Mouse (Mus musculus) heart, adult 18-20 months (tissue): ENCODE data around the gene Phtf1. TPM values are rescaled to one million over a fixed set of nuclear protein-coding genes. Genes with fewer than 3 reads are reported as not detected.

Experiments used
- DNase-seq, 2 experiments: peaks; one replicate each; pipeline ENCODE4 v3.0.0; 2021 to 2022; ENCODE audit warnings: mixed read lengths in 1 of 2
- total RNA-seq, 2 experiments: library from RNA; stranded (reverse); gene quantifications; 2 replicates each; pipeline ENCODE4 v1.2.3; 2021

Gene Phtf1
- total RNA-seq, 2 experiments from 2014 or later, result 5.7 to 6.7 TPM

GRCm38 (mm10) chr3:104019453-104019852 lies 51.5 kb downstream of the Phtf1 start:
- DNase-seq, result no peak

GRCm38 (mm10) chr3:104020101-104020500 lies 52.2 kb downstream of the Phtf1 start:
- no peak for DNase-seq

- DNase-seq, result no peak
Measured at GRCm38 (mm10) chr3:104026938-104027337, 59.0 kb downstream of the Phtf1 start.

- DNase-seq, result no peak
Measured at GRCm38 (mm10) chr3:104032086-104032485, 64.2 kb downstream of the Phtf1 start.

- no peak for DNase-seq
Measured at GRCm38 (mm10) chr3:104032747-104033146, 64.8 kb downstream of the Phtf1 start.

DNA sequence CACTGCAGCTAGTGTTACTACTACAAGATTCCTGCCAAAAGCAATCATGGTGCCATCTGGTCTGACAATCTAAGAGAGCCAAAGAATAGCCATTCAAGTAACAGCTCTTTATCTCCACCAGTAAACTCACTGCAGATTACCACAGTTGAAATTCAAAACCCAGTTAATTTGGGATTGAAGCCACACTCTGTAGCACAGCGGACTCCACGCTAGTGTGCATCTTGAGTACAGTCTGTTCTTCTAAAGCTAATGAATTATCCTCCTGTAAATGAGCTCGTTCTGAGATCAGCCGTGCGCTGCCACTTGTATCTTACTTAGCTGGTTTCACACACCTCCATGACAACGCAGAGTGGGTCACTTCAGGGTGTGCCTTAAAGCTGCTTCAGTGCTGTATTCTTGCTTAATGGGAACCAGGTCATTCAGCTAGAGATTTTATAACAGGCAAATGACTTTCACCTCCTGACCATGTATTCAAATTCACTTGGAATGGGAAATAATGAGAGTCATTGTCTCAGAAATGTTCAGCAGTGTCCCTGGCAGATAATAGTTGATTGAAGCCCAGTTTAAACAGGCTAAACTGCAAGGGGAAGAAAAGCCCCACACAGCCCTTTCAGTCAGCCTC lies 91.2 kb downstream of the Phtf1 start:
- no peak for DNase-seq

DNA sequence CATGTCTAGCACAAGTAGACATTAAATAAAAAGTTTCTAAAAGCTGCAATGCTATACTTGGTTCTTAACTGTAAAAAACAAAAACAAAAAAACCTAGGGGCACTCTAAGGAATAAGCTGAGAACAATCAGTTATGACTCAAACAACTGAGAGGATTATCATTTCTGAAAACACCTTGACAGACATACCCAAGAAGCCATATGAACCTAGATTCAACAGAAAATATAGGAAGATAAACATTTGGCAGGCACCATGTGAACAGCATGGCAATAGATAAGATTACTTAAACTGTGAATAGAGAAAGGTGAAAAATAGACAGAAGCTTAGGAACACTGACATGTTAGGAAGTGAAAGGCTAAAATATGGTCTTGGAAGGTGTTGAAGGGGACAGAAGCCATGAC lies 101.5 kb downstream of the Phtf1 start:
- no peak for DNase-seq

Other genes with a start within 250 kb of the Phtf1 start
- 1 to 10 TPM; 4.3 to 5.3 TPM for gene Olfml3, start 230.1 kb upstream of the Phtf1 start, total RNA-seq
- not detected for gene Gm10964, start 228.7 kb upstream of the Phtf1 start, total RNA-seq
- 100 to 1,000 TPM in 1 of 2 experiments, 10 to 100 TPM in 1; 87.7 to 124 TPM for gene Hipk1, start 176.5 kb upstream of the Phtf1 start, total RNA-seq
- 10 to 100 TPM in 1 of 2 experiments, 1 to 10 TPM in 1; 7.7 to 10.8 TPM for gene Dclre1b, start 158.7 kb upstream of the Phtf1 start, total RNA-seq
- gene Ap4b1, start 158.6 kb upstream of the Phtf1 start, total RNA-seq, result 10 to 100 TPM; 15.2 to 16.1 TPM
- under 1 TPM in 1 of 2 experiments, not detected in 1; 0.28 TPM for gene Gm43064, start 158.5 kb upstream of the Phtf1 start, total RNA-seq
- gene Bcl2l15, start 135.5 kb upstream of the Phtf1 start, total RNA-seq, result not detected
- gene Ptpn22, start 108.3 kb upstream of the Phtf1 start, total RNA-seq, result 1 to 10 TPM; 1.0 to 3.6 TPM
- gene Rsbn1, start 54.0 kb upstream of the Phtf1 start, total RNA-seq, result 1 to 10 TPM; 6.0 to 7.8 TPM